Mouse (Mus musculus) testis, postnatal 10 days (tissue): ENCODE measurements around the gene Agk.

Experiments
- DNase-seq: peaks from one replicate; pipeline ENCODE4 v3.0.0; 2021; ENCODE audit warnings: low spot score

Agk gene

DNA sequence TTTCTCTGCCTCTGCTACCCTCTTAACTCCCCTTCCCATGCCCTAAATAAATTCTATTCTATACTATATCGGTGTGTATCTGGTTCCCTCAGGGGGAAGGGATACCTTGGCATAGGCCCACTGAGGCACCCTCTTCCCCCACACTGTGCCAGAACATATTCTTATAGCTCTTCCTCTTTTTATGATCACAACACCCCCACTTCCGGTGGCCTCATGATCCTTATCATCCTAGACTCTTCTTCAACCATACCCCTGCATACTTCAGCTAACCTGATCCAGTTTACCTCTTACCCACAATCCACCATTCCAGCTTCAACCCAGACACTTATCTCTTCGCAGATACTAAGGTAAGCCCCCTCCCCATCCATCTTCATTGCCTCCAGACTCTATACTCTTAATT, 86.1 kb downstream of the Agk start:
- DNase-seq, result no peak

DNA sequence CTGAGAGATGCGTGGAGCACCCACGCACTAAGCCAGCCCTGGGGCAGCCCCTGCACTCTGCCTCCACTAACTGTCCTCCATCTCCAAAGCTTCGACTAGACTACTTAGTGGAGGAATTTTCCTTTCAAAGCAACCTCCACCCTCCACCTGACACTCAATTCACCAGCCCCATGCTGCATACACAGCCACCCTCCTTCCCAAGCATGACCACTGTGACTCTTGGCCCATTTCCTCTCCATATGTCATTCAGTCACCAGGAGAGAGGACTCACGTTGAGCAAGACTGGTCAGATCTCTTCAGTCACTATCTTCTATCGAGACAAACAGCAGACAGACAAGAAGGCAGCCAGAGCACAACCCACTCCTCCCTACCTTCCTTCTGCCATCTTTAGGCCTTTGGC, 88.1 kb downstream of the Agk start:
- DNase-seq, result no peak

DNA sequence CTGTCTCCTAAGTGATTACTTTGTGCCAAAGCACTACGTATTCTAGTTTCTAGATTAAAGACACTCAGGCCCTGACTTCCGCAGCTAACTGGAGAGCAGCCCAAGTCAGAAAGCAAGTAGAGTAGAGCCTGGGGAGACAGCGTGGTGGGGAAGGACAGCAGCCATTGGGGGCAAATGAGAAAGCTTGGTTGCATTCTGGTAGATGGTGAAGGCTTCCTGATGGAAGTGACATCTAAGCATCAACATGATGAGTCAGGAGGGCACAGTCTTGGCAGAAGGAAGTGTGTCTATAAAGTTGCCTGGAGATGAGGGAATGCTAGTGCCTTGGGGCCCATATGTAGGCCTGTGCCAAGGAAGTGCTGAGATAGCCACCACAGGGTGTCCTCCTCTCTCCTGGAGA, 88.6 kb downstream of the Agk start:
- no peak for DNase-seq

DNA sequence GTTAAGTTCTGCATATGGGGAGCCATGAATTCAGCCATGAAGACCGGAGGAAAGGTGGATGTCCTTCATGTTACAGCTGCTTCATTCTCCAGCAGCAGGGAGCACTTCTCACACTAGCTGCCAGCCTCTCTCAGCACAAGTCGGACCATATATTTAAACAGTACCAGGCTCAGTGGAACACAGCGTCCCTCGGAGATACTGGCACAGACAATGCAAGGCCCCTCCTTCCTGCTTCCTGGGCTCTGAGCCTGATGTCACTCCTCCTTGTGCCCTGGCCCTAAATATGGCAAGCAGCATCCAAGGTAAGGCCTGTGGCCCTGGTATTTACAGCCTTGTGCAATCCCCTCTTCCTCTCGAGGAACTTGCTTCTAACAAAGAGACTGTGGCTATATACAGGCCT, 90.8 kb downstream of the Agk start:
- no peak for DNase-seq

DNA sequence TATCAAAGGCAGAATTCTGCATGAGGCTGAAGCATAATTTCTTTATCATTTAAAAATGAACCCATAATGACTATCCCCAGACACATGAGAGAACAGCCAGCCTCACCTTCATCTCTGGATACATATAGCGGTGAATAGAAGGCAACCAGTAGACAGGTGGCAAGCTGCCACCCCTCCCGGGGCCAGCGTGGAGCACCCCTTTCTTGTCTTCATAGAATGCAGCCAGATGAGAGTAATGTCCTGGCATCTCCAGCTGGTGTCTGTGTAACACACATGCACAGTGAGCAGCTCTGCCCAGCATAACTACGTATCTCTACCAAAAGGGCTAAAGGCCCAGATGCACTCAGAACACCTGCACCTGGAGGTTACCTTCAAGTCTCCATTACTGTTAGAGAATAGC, 93.4 kb downstream of the Agk start:
- DNase-seq, result no peak

DNA sequence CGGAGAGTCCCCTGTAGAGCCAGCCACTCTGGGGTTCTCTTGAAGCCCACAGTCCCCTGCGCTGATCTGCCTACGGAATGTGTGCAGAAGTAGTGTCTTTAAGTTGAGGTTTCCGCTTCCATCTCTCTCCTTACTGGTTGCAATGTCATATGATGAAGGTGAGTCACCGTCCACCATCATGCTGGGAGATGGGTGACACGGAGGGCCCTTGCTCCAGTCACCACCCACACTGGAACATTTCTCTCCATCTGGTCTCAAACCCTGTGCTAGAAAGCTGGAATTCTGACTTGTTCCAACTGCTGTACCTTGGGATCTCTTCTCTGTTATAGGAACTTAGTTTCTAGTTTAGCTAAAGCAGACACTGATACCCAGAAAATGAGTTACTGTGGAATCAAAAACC, 96.1 kb downstream of the Agk start:
- DNase-seq, result no peak

DNA sequence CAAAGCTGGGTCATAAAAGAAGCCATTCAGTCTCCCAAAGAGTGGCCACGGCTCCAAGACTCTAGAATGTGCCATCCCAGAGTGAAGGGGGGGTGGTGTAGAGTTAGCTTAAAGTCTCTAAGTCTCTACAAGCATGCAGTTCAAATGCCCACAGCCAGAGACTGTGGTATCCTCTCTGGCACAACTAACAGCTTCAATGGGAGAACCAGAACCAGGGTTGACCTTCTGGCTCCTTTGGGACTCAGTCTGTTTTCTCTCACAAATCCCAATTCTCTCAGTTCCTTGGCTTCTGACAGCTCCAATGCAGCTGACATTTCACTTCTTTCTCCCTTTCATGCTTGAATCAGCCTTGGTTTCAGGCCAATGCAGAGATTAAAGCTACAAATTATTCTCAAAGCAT, 98.0 kb downstream of the Agk start:
- no peak for DNase-seq

DNA sequence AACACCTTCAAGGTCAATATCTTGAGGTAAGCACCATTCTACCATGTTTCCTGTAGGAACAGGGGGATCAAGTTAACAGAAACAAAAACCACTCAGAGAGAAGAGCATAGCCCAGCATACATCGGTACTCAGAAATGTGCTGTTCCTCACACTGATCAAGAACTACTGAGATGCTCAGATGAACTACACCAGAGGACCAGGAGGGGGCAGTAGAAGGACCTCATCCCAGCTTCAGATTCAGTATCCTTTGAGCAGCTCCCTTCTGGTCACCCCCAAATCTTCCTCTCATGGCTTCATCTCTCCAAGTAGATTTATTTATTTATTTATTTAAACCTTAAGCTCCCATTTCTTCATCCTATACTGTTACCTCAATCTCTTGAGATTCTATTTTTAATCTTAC, 98.8 kb downstream of the Agk start:
- peak; percentile 55 for DNase-seq

DNA sequence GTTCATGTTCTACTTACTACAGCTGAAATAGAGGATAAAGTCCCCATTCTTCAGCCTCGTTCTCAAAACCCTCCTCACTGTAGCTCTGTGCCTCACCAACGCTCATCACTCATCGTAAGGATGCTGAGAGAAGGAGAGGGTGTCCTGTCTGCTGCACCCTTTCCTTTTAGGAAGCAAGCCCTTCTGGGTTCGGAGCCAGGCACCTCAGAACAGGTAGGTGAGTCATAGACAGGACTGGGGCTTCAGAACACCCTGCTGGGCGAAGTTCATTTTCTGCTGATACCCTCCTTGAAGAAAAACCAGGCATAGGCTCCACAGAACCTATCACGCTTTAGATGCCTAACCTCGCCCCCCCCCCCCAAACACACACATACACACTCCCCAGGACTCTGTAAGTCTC, 102.5 kb downstream of the Agk start:
- no peak for DNase-seq

DNA sequence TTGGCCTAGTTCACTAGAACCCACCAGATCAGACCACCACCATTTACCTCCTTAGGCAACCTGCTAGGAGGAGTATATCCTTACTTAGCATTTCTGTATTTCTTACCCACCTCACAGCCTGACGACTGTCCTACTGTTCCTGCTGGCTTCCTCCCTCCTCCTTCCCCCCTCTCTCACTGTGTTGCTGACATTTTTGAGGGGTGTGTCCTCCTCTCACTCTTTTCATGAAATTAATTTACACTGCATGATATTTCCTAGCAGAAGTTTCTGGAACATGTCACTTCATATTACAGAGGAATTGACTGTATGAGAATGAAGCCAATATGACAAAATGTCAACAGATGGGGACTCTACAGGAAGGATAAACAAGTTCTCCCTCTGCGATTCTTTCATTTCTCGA, 103.7 kb downstream of the Agk start:
- DNase-seq, result no peak

DNA sequence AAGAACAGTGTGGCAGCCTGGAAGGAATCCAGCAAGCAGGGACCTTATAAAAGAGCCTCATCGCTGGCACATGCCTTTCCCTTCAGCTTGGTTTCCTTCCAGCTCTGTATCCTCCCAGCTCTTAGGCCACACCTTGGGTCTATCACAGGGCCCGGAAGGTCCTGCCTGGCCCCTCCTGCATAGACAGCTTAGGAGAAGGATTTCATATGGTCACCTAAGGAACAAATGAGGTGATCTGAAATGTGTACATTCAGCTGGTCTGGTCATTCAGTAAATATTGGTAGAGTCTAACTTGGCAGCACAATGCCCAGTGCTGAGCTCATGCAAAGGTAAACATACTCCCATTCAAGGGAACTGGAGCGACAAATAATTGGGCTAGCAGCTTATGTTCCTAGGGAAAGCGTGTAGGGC, 104.6 kb downstream of the Agk start:
- DNase-seq, result no peak

DNA sequence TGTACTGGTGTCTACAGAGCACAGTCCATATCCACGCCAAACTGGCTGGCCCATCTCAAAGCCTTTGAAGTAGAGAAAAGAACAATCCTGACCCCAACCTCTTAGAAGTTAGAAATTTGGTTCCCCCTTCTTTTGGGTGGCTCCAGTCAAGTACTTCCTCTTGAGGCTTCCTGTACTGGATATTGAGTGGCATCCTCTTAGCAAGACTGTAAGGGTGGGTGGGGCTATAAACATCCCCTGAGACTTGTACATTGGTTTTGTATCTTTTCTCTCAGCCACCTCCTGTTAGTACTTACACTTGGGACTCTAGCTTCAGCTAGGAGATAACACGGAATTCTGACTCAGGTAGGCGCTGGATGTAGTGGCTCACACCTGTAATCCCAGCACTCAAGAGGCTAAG, 105.3 kb downstream of the Agk start:
- DNase-seq, result no peak

DNA sequence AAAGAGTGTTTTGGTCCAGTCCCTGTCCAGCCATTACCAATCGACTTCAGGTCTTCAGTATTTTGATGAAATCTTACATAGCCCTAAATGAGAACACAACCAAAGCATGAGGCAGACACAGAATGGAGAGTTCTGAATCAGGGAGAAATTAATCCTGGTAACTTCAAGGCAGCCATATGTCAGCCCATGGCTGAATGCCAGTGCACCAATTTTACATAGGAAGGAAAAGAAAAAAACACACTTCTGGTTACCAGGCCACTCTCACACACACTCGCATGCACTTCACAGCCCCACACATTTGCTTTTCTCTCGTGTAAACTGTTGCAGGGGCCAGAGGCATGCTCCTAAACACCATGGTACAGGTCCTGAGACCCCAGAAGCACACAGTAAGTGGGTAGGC, 105.9 kb downstream of the Agk start:
- no peak for DNase-seq

DNA sequence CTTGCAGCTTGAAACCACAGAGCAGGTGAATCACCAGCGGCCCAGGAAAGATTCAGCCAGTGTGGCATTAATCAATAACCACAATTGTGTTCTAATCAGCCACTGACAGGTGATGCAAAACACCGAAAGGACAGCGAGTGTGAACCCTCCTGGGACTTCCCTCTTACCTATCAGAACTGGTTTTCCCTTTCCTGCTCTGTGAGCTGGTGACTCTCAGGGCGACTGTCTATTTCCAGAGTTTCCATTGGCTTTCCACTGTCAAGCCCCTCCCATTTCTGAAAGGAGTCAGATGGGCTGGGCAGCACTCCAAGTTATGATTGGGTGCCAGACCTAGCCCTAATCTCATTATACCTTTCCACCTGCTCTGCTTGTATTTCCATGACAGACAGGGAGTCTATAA, 106.4 kb downstream of the Agk start:
- no peak for DNase-seq

DNA sequence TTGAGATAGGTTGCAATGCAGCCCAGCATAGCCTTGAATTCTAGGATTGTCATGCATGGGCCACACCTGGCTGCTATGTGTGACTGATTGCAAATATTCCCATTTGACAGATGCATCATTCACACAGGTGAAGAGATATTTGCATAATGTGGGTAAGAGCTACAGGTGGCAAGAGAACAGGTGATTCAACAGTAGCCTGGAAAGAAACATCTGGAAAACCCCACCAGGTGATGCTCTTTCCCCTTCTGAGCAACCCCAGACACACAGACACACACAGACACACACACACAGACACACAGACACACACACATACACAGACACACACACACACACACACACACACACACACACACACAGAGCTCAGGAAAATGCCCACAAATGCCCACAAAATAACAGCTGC, 106.8 kb downstream of the Agk start:
- DNase-seq, result no peak

DNA sequence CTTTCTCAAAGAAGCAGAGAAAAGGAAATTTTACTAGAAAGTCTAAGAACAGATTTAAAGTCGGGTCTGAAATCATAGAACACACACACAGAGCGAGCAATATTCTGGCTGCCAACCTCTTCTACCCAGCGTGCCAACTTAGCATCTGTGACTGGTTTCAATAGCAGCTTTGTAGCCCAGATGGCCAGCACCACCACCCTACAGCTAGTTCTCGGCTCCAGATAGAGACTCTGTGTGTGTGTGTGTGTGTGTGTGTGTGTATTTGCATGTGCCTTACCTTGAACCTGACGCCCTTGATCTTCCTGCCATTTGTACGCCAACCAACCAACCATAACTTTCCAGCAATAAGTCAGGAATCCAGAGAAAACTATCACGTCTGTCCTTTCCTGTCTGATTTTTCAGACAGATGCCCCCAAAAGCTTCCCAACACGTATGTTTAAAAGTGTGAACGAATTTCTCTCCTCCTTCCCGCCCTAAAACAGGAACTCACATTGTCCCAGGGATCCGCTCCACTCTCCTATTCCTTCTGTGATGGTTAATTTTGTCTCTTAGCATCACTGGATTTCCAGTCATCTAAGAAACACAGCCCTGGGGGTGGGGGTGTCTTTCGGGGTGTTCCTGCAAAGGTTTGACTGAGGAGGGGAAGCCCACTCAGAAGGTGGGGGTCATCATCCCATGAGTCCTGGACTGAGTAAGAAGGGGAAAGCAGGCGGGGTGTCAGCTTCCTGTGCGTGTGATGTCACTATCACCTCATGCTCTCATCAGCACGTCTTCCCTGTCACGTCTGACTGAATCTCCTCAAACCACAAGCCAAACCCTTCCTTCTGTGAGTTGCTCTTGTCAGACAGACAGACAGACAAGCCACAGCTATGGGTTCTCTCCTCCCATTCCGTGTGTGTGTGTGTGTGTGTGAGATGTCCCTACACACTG, 107.6 kb downstream of the Agk start:
- DNase-seq, result no peak

DNA sequence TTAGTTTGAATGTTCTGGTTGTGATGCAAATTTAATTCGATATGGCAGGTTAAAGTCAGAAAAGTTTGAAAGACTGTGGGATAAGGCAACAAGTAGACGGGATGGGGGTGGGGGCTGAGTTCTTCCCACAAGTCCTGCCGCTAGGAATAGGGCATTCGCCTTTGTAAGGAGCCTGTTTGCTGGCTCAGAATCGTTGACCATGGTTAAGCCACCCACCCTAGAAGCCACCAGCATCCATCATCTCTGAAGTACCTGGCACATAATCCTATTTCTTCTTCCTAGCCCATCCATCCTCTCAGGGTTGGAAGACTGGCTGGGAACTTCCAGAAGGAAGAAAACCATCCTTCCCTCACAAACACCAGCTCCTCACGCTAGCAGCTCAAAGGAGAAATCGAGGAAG, 109.7 kb downstream of the Agk start:
- DNase-seq, result no peak

DNA sequence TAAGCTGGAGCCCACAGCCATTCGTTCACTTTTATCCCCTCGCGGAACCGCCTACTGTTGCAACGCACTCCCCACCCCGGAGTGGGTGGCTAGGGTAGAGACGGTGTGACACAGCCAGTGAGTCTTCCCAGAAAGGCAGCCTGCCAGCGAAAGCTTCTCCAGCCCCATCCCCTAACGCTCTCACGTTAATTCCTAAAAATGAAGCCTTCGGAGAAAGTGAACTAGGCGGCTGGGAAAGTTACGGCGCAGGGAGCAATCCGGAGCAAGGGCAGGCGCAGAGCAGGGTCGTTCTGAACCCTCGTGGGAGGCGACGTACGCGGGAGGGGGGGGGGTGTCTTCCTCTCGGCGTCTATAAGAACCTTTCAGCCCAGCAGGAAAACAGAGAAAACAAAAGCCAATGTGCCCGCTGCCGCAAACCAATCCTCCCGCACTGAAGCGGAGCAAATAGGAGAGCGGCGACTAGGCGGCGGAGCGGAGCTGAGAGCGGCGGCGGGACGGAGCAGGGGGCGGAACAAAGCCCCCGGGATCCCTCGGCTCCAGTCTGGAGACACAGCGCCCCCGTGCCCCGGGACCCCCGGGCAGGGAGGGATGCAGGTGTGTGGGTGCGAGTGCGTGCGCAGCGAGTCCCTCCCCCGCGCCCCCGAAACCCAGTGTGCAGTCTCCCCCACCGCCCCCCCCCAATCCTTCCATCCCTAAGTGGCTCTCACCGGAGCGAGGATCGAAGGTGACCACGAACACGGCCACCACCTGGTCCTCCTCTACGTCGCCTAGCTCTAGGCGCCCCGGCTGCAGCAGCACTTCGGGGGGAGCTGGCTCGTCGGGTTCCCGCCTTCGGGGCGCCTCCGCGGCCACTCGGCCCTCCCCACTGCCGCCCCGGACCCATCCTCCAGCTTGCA, 110.4 kb downstream of the Agk start:
- peak; percentile 61 for DNase-seq

DNA sequence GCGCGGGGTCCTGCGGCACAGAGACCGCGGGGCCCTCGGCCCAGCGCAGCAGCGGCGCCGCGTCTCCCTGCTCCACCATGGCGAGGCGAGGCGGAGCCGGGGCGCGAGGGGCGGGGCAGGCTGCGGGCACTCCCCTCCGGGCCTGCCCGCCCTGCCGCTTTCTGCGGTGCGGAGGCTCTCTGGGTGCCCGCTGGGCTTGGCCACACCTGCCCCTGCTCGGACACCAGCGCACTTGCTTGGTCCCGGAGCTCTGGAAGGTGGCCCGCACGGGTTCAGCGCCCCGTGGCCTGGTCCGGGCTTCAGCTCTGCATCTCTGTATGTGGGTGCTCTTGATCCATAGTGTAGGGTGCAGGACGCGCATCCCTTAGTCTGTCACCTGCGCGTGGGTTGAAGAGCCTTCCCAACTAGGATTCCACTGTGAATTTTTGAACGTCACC, 111.1 kb downstream of the Agk start, which contains the start of gene E330009J07Rik:
TSS of gene E330009J07Rik (minus strand) at position 89 of the 437 bp plus-strand sequence.
- peak; percentile 89 for DNase-seq

DNA sequence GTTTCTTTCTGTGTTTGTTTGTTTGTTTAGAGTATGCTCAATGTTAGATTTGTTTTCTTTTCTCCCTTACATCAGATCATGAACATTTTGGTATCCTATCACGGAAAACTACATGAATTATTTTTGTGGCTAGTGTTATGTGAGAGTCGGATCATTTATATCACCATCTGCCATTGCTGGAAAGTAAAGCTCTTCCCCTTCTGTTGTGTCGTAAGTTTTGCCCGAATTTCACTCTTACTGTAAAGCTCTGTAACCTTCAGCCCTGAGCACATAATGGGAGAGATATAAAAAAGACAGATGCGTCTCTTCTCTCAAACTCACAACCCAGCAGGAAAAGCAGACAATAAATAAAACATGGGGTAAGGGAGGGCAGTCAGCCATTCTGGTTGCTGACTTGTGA, 114.0 kb downstream of the Agk start, which contains the start of gene Wee2:
TSS of gene Wee2 (plus strand) at position 153 of the 400 bp plus-strand sequence.
- no peak for DNase-seq

DNA sequence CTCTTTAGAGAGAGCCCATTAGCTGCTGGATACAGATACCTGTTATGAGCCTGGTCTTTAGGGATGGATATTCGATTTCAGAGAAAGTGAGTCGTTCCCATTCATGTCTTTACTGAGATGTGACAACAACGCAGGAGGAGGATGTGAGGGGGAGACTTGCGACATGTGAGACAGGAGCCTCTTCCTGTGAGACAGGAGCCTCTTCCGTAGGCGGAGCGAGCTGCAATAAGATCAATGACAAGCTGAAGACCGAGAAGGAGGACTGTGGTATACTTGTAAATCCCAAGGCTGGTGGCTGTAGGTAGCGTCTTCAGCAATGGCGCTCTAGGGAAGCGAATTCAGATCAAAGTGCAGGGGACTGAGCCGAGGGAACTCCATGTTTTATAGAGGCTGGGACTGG, 114.8 kb downstream of the Agk start:
- no peak for DNase-seq

DNA sequence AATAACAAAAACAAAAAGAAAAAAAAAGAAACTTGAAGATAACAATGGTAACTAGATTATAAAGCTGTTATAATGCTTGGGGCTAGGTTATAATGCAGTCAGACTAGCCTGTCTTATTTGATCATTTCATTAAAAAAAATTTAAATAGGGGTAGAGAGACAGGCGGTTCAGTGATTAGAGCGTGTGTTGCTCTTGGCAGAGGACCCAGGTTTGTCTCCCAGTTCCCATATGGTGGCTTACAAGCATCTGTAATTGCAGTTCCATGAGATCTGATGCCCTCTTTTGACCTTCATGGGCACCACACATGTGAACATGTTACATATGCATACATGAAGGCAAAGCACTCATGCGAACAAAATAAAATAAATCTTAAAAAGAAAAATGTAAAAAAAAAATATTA, 116.3 kb downstream of the Agk start:
- no peak for DNase-seq

DNA sequence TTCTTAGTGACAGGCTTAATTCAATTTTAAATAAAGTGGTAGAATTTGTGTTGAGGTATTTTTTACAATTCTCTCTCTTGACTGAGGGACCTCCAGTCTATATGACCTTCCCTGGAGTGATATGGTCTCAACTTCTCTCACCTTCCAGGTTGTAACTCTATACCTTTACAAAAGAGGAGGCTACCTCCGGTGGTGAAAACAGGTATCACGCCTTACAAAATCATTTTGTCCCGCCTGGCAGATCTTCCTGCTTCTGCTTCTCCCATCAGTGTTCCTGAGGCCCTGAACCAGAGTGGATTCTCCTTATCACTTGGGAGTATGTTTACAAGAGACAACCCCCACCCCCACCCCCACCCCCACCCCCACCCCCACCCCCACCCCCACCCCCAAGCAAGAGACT, 116.8 kb downstream of the Agk start:
- no peak for DNase-seq
